Mouse (Mus musculus): ENCODE results near the gene Tgfbr3l. TPM values are rescaled to one million over a fixed set of nuclear protein-coding genes. Genes with fewer than 3 reads are reported as not detected.

The Tgfbr3l gene
- total RNA-seq, 2 experiments from 2014 or later: 2.5 to 3.9 TPM

DNA sequence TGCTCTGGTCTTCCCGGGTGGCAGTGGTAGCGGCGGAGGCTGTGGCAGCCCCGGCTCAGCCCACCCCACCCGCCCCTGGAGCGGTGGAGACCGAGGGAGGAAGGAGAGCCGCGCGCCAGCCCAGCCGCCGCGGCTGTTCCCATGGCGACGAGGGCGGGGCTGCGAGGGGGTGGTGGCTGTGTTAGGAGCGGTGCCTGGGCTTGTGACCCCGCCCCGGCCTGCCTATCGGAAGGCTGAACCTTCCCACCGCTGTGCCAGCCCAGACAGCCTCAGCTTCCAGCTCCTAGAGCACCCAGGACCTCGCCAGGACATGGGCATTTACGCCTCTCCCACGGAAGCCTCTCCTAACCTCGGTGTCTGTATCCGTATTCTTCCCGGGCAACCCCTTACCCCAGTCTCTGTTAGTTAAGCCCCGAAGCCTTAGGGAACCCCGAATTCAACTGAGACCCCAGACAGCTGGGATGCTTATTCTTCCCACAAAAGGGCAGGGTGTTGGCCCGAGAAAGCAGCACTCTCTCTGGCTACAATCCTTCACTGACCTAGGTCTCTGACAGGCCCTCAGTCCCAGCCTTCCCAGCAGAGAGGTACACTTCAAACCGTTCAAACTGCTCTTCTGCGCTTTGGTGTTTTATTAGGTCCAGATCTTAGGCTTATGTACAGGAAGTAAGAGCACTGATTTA is 11.3 kb downstream of the Tgfbr3l start, which contains the start of gene Ctxn1:
Ctxn1 (minus strand) TSS at position 150 of the 680 bp plus-strand sequence.
- intact Hi-C loops (cut with DNase I): loop anchor here (2.0 to 10.0 kb wide), 7 partner anchors 16 to 744 kb away; partner anchors contain the start of genes Pcp2, Pet100, Pnpla6 and Timm44
- peak; percentile 93 to 96 for DNase-seq

DNA sequence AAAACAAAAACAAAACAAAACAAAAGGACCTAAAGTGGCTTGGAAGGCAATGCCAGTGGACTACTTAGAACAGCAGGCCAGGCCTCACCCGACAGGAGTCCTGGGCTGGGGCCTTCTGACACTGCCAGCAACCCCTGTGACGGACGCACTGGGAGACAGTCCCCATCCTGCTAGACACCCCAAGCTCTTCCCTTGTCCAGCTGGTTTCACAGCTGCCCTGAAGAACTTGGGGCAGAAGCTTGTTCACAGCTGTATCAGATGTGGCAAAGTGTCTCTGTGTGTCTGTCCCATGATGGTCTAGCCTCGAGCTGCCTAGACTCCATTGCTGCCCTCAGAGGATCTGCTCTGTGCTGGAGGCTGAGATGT is 11.8 kb downstream of the Tgfbr3l start:
- DNase-seq: no peak
- intact Hi-C loops (cut with DNase I): loop anchor here (2.0 to 10.0 kb wide), 7 partner anchors 15 to 745 kb away; partner anchors contain the start of genes Pcp2, Pet100, Pnpla6 and Timm44

DNA sequence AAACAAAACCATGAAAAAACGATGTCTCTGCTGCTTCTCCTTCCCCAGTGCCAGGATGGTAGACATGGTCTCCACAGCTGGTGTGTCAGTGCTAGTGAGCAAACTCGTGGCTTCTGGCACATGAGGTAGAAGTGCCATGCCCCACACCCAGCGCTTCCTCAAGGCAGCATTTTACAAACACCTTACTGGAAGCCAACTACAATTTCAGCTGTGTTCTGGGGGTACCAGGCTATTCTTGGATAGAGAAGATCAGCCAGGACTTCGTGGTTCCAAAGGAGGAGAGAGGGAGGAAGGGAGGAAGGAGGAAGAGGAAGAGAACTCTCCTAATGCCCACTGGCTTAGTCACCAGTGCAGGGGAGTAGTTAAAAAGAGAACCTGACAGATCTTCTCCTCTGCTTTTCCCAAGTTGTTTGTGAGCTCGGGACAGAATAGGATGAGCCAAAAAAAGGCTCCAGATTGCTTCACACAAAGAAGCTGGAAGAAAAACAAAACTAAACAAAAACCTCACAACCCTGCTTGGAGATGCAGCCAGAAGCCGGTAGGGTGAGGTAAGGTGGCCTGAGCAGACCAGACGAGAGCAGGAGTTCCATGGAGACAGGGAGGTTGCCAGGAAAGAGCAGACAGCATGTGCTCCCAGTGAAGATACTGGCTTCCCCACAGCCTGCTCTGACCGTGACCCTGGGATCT is 15.2 kb downstream of the Tgfbr3l start:
- DNase-seq: no peak
- intact Hi-C loops (cut with DNase I): no loop called here

DNA sequence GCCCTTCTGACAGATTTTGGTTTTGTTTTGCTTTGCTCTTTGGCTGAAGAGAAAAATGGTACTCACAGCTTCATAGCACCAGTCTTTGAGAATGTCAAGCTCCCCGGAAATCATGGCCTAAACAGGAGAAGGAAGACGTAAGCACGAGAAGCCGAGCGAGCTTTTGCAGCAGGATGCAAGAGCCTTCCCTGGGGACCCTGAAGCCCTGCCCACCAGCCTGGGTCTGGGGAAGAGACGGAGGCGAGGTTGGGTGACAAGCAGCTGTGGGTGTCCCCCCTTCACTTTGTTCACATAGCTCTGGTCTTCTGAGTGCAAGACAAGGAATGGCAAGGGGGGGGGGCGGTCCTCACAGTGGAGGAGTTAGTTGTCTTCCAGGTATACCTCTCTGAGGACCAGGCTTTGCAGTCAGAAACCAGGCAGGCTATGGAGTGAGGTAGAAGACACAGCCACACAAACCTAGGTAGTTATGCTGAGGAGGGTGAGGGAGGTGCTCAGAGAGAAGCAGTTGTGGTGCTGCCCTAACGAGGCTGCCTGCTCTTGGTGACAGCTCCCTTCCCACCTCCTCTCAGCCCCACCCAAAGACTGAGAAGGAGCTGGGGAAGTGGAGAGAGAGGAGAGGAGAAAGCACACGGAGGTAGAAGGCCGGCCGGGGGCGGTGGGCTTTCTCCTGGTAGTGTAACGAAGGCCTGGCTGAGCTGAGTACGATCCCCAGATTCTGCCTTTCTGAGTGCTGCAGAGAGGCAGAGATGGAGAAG is 17.3 kb downstream of the Tgfbr3l start:
- DNase-seq: no peak
- intact Hi-C loops (cut with DNase I): no loop called here

DNA sequence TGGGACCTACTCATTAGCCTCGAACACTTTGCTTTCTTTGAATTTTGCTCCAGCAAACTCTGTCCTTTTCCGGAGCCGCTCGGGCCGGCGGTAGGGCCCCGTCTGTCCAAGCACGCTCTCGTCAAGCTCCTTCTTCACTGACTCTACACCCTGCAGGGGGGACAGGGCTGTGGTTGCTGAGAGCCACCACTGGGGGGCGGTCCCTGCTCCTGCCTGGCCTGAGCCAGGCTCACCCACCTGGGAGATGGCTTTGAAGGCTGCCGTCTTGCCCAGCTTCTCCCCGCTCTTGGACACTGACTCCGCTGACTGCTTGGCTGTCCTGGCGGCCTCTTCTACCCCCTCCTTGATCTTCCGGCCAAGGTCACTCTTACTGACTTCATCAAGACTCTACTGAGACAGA is 19.6 kb downstream of the Tgfbr3l start:
- no peak for DNase-seq
- intact Hi-C loops (cut with DNase I): no loop called here

DNA sequence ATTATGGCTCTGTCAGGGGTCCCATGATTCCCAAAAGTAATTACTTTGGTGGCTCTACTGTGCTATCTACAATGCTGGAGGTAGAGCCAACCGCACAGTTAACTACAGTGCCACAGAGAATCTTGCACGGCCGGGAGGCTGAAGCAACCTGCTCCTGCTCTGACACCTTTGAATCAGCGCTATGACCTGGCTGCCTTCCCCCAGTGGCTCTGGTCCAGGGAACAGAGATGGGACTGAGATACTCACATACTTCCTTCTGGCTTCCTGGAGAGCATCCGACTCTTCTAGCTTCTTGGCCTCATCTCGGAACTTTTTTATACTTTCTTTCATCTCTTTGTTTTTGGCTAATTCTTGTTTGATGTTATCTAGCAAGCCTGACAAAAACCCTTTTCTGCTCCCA is 21.6 kb downstream of the Tgfbr3l start:
- intact Hi-C loops (cut with DNase I): no loop called here
- DNase-seq: no peak

DNA sequence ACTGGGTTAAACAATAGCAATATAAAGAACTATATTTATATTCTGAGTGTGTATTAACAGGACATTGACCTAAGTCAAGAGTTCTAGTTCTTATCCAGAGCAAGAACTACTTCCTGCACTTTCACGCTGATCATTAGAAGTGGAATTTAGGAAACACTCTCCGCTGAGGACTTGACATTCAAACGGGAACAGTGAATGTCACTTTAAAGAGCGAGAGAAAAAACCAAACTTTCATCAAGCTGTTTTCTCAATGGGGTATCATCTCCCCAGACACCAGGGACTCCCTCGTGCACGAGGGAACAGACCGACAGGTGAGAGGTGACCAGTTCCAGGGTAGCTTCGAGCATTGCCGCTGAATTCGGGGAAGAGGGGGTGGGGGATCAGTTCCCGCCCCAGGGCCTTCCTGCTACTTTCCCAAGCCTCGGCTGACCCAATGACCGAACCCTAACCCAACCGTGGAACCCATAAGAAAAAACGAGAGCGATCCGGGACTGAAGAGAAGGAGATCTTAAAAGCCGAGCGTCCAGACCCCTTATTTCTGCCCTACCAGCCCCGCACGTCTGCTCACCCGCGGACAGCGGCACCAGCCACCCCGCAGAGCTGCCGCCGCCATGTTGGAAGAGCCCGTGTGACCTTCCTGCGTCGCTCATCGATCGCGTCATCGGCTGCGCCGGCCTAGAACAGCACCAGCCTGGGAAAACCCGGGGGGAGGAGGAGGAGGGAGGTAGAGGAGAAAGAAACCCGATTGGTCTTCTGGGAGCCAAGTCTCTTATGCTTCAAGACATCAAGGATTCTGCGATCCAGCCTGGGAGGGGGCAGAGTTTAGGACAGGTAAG is 27.5 kb downstream of the Tgfbr3l start, which contains the start of gene Timm44:
Timm44 (minus strand) TSS at position 639 of the 836 bp plus-strand sequence.
- intact Hi-C loops (cut with DNase I): loop anchor here (2.0 kb wide), 1 partner anchor 17 kb away; the partner anchor contains the start of gene Ctxn1
- DNase-seq: peak; percentile 93 to 94

DNA sequence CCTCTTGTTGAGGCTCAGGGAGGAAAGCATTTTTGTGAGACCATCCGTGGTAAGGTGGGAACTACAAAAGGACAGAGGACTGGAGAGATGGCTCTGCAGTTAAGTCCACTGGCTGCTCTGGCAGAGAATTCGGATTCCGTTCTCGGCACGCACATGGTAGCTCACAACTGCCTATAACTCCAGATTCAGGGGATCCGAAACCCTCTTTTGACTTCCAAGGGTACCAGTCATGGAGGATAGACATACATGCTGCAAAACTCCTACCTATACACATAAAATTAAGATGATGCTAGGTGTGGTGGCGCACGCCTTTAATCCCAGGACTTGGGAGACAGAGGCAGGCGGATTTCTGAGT is 28.1 kb downstream of the Tgfbr3l start:
- DNase-seq: no peak
- intact Hi-C loops (cut with DNase I): no loop called here

DNA sequence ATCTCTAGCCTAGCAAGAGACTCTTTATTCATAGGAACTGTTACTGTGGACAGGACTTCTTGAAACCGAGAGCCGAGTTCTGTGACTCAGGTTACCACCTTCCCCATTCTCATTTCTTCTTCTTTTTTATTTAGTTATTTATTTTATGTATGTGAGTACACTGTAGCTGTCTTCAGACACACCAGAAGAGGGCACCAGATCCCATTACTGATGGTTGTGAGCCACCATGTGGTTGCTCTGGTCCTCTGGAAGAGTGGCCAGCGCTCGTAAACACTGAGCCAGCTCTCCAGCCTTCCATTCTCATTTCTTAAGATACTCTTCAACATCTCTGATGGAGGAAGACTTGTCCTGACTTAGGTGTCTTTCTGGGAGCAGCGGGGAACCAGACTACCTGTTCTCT is 44.7 kb downstream of the Tgfbr3l start:
- intact Hi-C loops (cut with DNase I): no loop called here
- no peak for DNase-seq

DNA sequence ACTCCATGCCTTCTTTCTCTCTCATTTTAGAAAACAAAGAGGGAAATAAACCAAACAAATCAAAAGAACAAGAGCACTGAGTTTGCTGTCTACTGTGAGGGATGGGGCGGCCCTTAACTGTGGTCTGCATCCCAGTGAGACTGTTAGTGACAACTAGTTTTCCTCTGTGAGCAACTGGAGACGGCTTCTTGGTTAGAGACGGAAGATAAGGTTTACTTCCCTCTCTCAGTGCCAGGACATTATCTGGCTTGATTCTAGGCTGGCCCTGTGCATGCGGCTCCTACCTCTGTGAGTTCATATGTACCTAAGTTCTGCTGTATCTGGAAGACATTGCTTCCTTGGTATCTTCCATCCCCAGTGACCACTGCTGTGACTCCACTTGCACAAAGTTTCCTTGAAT is 49.8 kb downstream of the Tgfbr3l start:
- no peak for DNase-seq
- intact Hi-C loops (cut with DNase I): no loop called here

Other genes starting within 250 kb of the Tgfbr3l start
- gene Cd209f, start 142.4 kb upstream of the Tgfbr3l start, total RNA-seq (2021): under 1 TPM in 1 of 2 experiments, not detected in 1; 0.50 TPM
- gene Cd209g, start 114.1 kb upstream of the Tgfbr3l start, total RNA-seq (2021): not detected
- 10 to 100 TPM; 20.3 to 26.9 TPM for gene Evi5l, start 81.6 kb upstream of the Tgfbr3l start, total RNA-seq (2021)
- gene Prr36, start 30.8 kb upstream of the Tgfbr3l start, total RNA-seq (2021): not detected
- gene Lrrc8e, start 21.4 kb upstream of the Tgfbr3l start, total RNA-seq (2021): under 1 TPM; 0.24 to 0.67 TPM
- 10 to 100 TPM; 79.7 to 80.8 TPM for gene Map2k7, start 9.5 kb upstream of the Tgfbr3l start, total RNA-seq (2021)
- gene Gm49320, start 9.3 kb upstream of the Tgfbr3l start, total RNA-seq (2021): under 1 TPM in 1 of 2 experiments, not detected in 1; 0.44 TPM
- gene Snapc2, start 4.9 kb downstream of the Tgfbr3l start, total RNA-seq (2021): 10 to 100 TPM; 15.6 to 16.4 TPM
- under 1 TPM; 0.57 to 0.97 TPM for gene Ctxn1, start 11.1 kb downstream of the Tgfbr3l start, total RNA-seq (2021)
- 100 to 1,000 TPM; 107 to 126 TPM for gene Timm44, start 27.7 kb downstream of the Tgfbr3l start, total RNA-seq (2021)
- 1 to 10 TPM; 3.4 to 4.2 TPM for gene Ccl25, start 77.0 kb downstream of the Tgfbr3l start, total RNA-seq (2021)
- 10 to 100 TPM; 50.2 to 52.8 TPM for gene Elavl1, start 77.2 kb downstream of the Tgfbr3l start, total RNA-seq (2021)
- 10 to 100 TPM; 29.6 to 36.7 TPM for gene Cers4, start 244.8 kb downstream of the Tgfbr3l start, total RNA-seq (2021)